Mouse (Mus musculus) megakaryocyte, adult 5-6 weeks (primary cell): ENCODE measurements around the gene Rabl2. TPM values are rescaled to one million over a fixed set of nuclear protein-coding genes. Genes with fewer than 3 reads are reported as not detected.

Experiments used
- ATAC-seq: 2 replicates; pipeline ENCODE4 v1.8.0; 2016; ENCODE audit warnings: mild to moderate bottlenecking, inconsistent platforms; ENCODE audit not compliant: poor library complexity, severe bottlenecking
- total RNA-seq, 2 experiments: library from RNA; stranded (forward) in 1 of 2; stranded (reverse) in 1 of 2; fragments of 153-499, 151-499 nt in 1 of 2; fragments of 221-1000, 200-1000 nt in 1 of 2; gene quantifications; 2 replicates each; pipeline versions ENCODE4 v1.2.3 to v1.2.4; 2015 to 2017

Rabl2 gene
- total RNA-seq, 2 experiments from 2014 or later: 1.1 to 2.7 TPM

DNA sequence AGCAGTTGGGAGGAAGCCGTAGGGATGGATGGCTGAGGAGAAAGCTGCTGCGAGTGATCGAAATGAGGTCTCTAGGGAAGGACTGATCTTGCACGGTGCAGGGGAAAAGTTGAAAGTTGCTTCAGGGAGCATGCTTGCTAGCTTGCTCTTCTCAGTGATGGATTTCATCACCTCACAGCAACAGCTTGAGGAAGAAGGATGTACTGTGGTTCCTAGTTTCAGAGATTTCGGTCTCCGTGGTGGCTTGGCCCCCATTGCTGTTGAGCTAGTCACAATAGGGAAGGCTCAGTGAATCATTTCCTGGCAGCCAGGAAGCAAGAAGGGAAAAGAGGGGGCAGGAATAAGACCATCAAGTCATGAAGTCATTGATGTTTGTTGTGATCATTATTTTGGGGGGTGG is 36.1 kb downstream of the Rabl2 start:
- ATAC-seq: no peak

GRCm38 (mm10) chr15:89551733-89552132 is 40.0 kb downstream of the Rabl2 start:
- no peak for ATAC-seq

- ATAC-seq: no peak
Measured at GRCm38 (mm10) chr15:89550506-89550905, 41.2 kb downstream of the Rabl2 start.

DNA sequence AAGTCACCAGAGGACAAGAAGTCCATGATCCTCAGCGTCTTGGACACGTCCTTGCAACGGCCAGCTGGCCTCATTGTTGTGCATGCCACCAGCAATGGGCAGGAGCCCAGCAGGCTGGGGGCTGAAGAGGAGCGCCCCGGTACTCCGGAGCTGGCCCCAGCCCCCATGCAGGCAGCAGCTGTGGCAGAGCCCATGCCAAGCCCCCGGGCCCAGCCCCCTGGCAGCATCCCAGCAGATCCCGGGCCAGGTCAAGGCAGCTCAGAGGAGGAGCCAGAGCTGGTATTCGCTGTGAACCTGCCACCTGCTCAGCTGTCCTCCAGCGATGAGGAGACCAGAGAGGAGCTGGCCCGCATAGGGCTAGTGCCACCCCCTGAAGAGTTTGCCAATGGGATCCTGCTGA is 42.9 kb downstream of the Rabl2 start:
- no peak for ATAC-seq

DNA sequence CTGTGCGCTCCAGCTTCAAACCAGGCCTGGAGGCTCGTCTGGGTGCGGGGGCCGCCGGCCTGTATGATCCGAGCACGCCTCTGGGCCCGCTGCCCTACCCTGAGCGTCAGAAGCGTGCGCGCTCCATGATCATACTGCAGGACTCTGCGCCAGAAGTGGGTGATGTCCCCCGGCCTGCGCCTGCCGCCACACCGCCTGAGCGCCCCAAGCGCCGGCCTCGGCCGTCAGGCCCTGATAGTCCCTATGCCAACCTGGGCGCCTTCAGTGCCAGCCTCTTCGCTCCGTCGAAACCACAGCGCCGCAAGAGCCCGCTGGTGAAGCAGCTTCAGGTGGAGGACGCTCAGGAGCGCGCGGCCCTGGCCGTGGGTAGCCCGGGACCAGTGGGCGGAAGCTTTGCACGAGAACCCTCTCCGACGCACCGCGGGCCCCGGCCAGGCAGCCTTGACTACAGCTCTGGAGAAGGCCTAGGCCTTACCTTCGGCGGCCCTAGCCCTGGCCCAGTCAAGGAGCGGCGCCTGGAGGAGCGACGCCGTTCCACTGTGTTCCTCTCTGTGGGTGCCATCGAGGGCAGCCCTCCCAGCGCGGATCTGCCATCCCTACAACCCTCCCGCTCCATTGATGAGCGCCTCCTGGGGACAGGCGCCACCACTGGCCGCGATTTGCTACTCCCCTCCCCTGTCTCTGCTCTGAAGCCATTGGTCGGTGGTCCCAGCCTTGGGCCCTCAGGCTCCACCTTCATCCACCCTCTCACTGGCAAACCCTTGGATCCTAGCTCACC is 43.7 kb downstream of the Rabl2 start:
- no peak for ATAC-seq

DNA sequence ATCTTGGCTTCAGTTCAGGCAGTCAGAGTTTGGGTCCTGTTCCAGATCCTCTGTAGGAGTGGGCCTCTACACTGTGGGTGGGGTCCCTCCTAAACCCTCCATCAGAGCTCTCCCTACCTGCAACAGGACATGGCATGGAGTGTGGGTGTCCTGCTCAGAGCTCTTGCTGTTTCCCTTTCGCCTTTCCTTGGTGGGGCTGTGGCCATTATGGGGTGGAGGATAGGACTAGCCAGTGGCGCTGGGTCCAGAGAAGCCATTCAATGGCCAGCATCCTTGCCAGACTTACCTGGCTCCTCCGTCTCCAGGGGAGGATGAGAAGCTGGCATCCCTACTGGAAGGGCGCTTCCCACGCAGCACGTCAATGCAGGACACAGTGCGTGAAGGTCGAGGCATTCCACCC is 44.4 kb downstream of the Rabl2 start:
- ATAC-seq: no peak

GRCm38 (mm10) chr15:89544171-89544570 is 47.6 kb downstream of the Rabl2 start:
- ATAC-seq: no peak

GRCm38 (mm10) chr15:89533843-89534207 is 57.9 kb downstream of the Rabl2 start:
- ATAC-seq: no peak

DNA sequence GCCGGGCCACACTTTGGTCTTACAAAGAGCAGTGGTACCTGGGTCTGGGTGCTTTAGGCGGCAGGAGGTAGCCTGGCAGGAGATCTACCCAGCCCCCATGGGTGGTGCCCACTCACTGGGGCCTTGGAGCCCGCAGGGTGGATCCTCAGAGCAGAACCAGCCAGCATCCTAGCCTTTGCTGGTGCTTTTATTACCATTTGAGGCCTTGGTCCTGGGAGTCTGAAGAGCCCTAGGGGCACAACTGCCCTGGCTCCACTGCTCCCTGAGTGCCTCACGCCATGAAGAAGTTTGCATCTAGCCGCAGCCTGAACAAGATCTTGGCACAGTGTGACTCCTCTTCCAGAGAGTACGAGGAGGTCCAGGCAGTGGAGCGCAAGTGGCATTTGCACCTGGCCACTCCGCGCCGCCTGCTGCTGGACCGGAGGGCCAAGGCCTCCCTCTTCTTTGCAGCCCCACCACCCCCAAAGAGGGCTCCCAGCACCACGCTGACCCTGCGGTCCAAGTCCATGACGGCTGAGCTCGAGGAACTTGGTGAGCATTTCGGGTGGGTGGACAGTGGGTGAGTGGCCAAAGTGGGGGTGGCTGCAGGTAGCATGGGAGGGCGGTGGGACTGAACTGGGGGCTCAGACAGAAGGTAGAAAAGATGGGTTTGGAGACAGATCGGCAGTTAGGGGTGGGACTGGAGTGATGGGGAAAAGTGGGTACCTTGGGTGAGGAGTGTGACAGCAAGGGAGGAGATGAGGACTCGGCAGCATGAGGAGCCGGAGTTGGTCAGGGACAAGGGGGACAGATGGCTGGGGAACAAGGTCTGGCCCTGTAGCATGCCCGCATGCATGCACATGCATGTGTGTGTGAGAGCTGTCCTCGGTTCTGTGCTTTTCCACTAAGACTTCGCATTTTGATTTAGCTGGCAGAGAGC is 58.5 kb downstream of the Rabl2 start:
- ATAC-seq: no peak

Other genes starting within 250 kb of the Rabl2 start
- gene Lmf2, start 236.3 kb downstream of the Rabl2 start, total RNA-seq (2015): 31.0 and 31.8 TPM in 2 replicates
- 28.7 and 31.6 TPM in 2 replicates for gene Lmf2, start 236.3 kb downstream of the Rabl2 start, total RNA-seq (2017)
- gene Ncaph2, start 236.2 kb downstream of the Rabl2 start, total RNA-seq (2015): 89.5 and 98.1 TPM in 2 replicates
- gene Ncaph2, start 236.2 kb downstream of the Rabl2 start, total RNA-seq (2017): 86.6 and 92.0 TPM in 2 replicates
- 7.3 and 10.4 TPM in 2 replicates for gene Sco2, start 218.1 kb downstream of the Rabl2 start, total RNA-seq (2015)
- gene Sco2, start 218.1 kb downstream of the Rabl2 start, total RNA-seq (2017): 3.4 and 5.7 TPM in 2 replicates
- gene Tymp, start 214.9 kb downstream of the Rabl2 start, total RNA-seq (2015): not detected in 2 replicates
- gene Tymp, start 214.9 kb downstream of the Rabl2 start, total RNA-seq (2017): 0.07 and 0.12 TPM in 2 replicates
- gene Odf3b, start 212.6 kb downstream of the Rabl2 start, total RNA-seq (2015): not detected in 2 replicates
- not detected in 2 replicates for gene Odf3b, start 212.6 kb downstream of the Rabl2 start, total RNA-seq (2017)
- not detected in 2 replicates for gene Klhdc7b, start 207.0 kb downstream of the Rabl2 start, total RNA-seq (2015)
- not detected in 2 replicates for gene Klhdc7b, start 207.0 kb downstream of the Rabl2 start, total RNA-seq (2017)
- not detected in 2 replicates for gene Syce3, start 181.4 kb downstream of the Rabl2 start, total RNA-seq (2015)
- gene Syce3, start 181.4 kb downstream of the Rabl2 start, total RNA-seq (2017): not detected in 2 replicates
- 0.82 and 1.3 TPM in 2 replicates for gene Cpt1b, start 166.1 kb downstream of the Rabl2 start, total RNA-seq (2015)
- 0.61 and 0.88 TPM in 2 replicates for gene Cpt1b, start 166.1 kb downstream of the Rabl2 start, total RNA-seq (2017)
- 1.8 and 2.1 TPM in 2 replicates for gene C730034F03Rik, start 162.3 kb downstream of the Rabl2 start, total RNA-seq (2015)
- 7.6 and 9.2 TPM in 2 replicates for gene C730034F03Rik, start 162.3 kb downstream of the Rabl2 start, total RNA-seq (2017)
- gene Gm44502, start 162.2 kb downstream of the Rabl2 start, total RNA-seq (2015): not detected in 2 replicates
- 0.26 and 0.45 TPM in 2 replicates for gene Gm44502, start 162.2 kb downstream of the Rabl2 start, total RNA-seq (2017)
- gene Chkb, start 162.0 kb downstream of the Rabl2 start, total RNA-seq (2015): 68.2 and 74.9 TPM in 2 replicates
- 28.6 and 29.3 TPM in 2 replicates for gene Chkb, start 162.0 kb downstream of the Rabl2 start, total RNA-seq (2017)
- gene Mapk8ip2, start 138.0 kb downstream of the Rabl2 start, total RNA-seq (2015): not detected in 2 replicates
- not detected in 2 replicates for gene Mapk8ip2, start 138.0 kb downstream of the Rabl2 start, total RNA-seq (2017)
- 9.2 and 10.1 TPM in 2 replicates for gene Arsa, start 114.5 kb downstream of the Rabl2 start, total RNA-seq (2015)
- gene Arsa, start 114.5 kb downstream of the Rabl2 start, total RNA-seq (2017): 11.1 and 14.1 TPM in 2 replicates
- 0.09 and 0.11 TPM in 2 replicates for gene Shank3, start 92.3 kb downstream of the Rabl2 start, total RNA-seq (2015)
- gene Shank3, start 92.3 kb downstream of the Rabl2 start, total RNA-seq (2017): not detected in 2 replicates
- not detected in 2 replicates for gene Acr, start 23.6 kb downstream of the Rabl2 start, total RNA-seq (2015)
- gene Acr, start 23.6 kb downstream of the Rabl2 start, total RNA-seq (2017): not detected in 2 replicates
- not detected in 2 replicates for gene Syt10, start 249.9 kb upstream of the Rabl2 start, total RNA-seq (2015)
- not detected in 2 replicates for gene Syt10, start 249.9 kb upstream of the Rabl2 start, total RNA-seq (2017)